ENCODE assay signal across 8 mouse cellular contexts in genomic region chr9:65020128-65020527, GRCm38 (mm10). TPM values are rescaled to one million over a fixed set of nuclear protein-coding genes. Genes with fewer than 3 reads are reported as not detected.
DNase-seq lines count a peak whose midpoint lies in the region; ATAC-seq and TF ChIP-seq lines count a peak whose summit lies in the region.

No protein-coding gene starts in this region.

- ATAC-seq in erythroblast, adult 5-6 weeks (replicated peaks; ENCODE audit: low FRiP score, poor library complexity, severe bottlenecking): no peak
- ATAC-seq in liver, embryonic 14.5 days (ENCODE audit: insufficient read depth): no peak
- ATAC-seq in granulocyte monocyte progenitor cell, adult 5-6 weeks (replicated peaks; ENCODE audit: poor library complexity, severe bottlenecking): no peak

- no peak for TF ChIP-seq CTCF in testis, adult 2 months (IDR thresholded peaks at IDR 0.05; ENCODE audit: control insufficient read depth, insufficient read depth, insufficient replicate concordance, low read depth, low read length)
- TF ChIP-seq CTCF in liver, embryonic 14.5 days (IDR thresholded peaks at IDR 0.05; ENCODE audit: low read depth): no peak

- no peak overlapping the region for H3K27ac ChIP-seq in testis, adult 2 months (ENCODE audit: control insufficient read depth, insufficient read depth, low read depth, low read length)
- peak overlapping the region; percentile 68 for H3K27ac ChIP-seq in liver, embryonic 14.5 days

- H3K4me2 ChIP-seq in liver, embryonic 14.5 days (ENCODE audit: low read depth): peak overlapping the region; percentile 97

- TF ChIP-seq EP300 in liver, embryonic 14.5 days (IDR thresholded peaks at IDR 0.05; ENCODE audit: low read depth): no peak

- peak overlapping the region; percentile 89 for H3K4me3 ChIP-seq in erythroblast, embryonic 14.5 days (replicated peaks)
- H3K4me3 ChIP-seq in testis, adult 2 months (ENCODE audit: control insufficient read depth, low read depth, low read length): peak overlapping the region; percentile 25; the same call in 1 of the 2 replicates
- H3K4me3 ChIP-seq in liver, embryonic 14.5 days (ENCODE audit: insufficient read depth in 1 of 2, low read depth in 2 of 2, low read length in 2 of 2): peak overlapping the region in 1 of 2 experiments; percentile 92; a peak in 2 of 4 replicates

- DNase-seq in testis, postnatal 14 days (ENCODE audit: low spot score): no peak
- DNase-seq in liver, embryonic 14.5 days (ENCODE audit: low read depth in 3 of 3, low spot score in 3 of 3): no peak
- no peak for DNase-seq in right cerebral cortex, adult 2 months (ENCODE audit: low spot score in 2 of 2)
- DNase-seq in frontal cortex, postnatal 10 days (ENCODE audit: low spot score in 2 of 2): no peak

- peaks cover 21% of the 10 kb centered on the region for H3K36me3 ChIP-seq in erythroblast, embryonic 14.5 days (ENCODE audit: control insufficient read depth)
- H3K36me3 ChIP-seq in testis, adult 2 months (ENCODE audit: control insufficient read depth, insufficient read depth, low read length): no peaks in the 10 kb centered on the region
- no peaks in the 10 kb centered on the region for H3K36me3 ChIP-seq in liver, embryonic 14.5 days (replicated peaks; ENCODE audit: control insufficient read depth, insufficient read depth, low read depth)

- 0 out of 2 replicates have a peak, but pooled peaks cover under 1% of the 10 kb centered on the region for H3K9me3 ChIP-seq in erythroblast, embryonic 14.5 days (ENCODE audit: control insufficient read depth, low read length)
- H3K9me3 ChIP-seq in liver, embryonic 14.5 days (ENCODE audit: control insufficient read depth, low read length): no peaks in the 10 kb centered on the region

- H3K4me1 ChIP-seq in erythroblast, embryonic 14.5 days (ENCODE audit: control insufficient read depth): peaks cover 75% of the 10 kb centered on the region
- H3K4me1 ChIP-seq in testis, adult 2 months (ENCODE audit: control insufficient read depth, insufficient read depth, low read length): peaks cover 10% of the 10 kb centered on the region
- peaks cover 37 to 49% of the 10 kb centered on the region in 2 experiments for H3K4me1 ChIP-seq in liver, embryonic 14.5 days (replicated peaks; ENCODE audit: control insufficient read depth in 2 of 2, insufficient read depth in 2 of 2, low read length in 1 of 2)

- no peak for TF ChIP-seq POLR2A in testis, adult 2 months (IDR thresholded peaks at IDR 0.05; ENCODE audit: control insufficient read depth, low read depth, low read length)

- no peaks in the 10 kb centered on the region for H3K27me3 ChIP-seq in erythroblast, embryonic 14.5 days (ENCODE audit: control insufficient read depth)
- no peaks in the 10 kb centered on the region for H3K27me3 ChIP-seq in testis, adult 2 months (ENCODE audit: control insufficient read depth, insufficient read depth, low read length)
- no peaks in the 10 kb centered on the region for H3K27me3 ChIP-seq in liver, embryonic 14.5 days (ENCODE audit: control insufficient read depth, insufficient read depth, low read length)

- H3K9ac ChIP-seq in liver, embryonic 14.5 days (replicated peaks): peak overlapping the region; percentile 51

- 43% methylated on average over 4 of the region's 4 CpGs for WGBS in liver, embryonic 14.5 days (ENCODE audit: insufficient replicate concordance)

RNA-seq across cellular contexts. Expression of gene Hacd3, which starts 1.4 kb away (rescaled TPM):
- polyA plus RNA-seq in erythroblast, embryonic 14.5 days (2012): 0.22 and 0.27 TPM in 2 replicates
- total RNA-seq in erythroblast, adult 5-6 weeks (2015; ENCODE audit: low replicate concordance): 6.1 and 18.3 TPM in 2 replicates
- total RNA-seq in erythroblast, adult 5-6 weeks (2017; ENCODE audit: low replicate concordance): 19.9 and 20.2 TPM in 2 replicates
- 19.2 and 22.3 TPM in 2 replicates for polyA plus RNA-seq in testis, adult 2 months (2012; rRNA removed)
- polyA plus RNA-seq in liver, embryonic 14.5 days (2012; rRNA removed): 17.9 and 22.9 TPM in 2 replicates
- polyA plus RNA-seq in liver, embryonic 14.5 days (2014; fragmentation: Nextera tagmentation; extraction: Ambion mirVana): 19.6 and 22.9 TPM in 2 replicates
- total RNA-seq in granulocyte monocyte progenitor cell, adult 5-6 weeks (2014; fragmentation: Nextera tagmentation): 26.9 and 30.3 TPM in 2 replicates
- total RNA-seq in granulocyte monocyte progenitor cell, adult 5-6 weeks (2017): 43.8 and 60.3 TPM in 2 replicates

RNA-seq across cellular contexts. Expression of gene Dpp8, which starts 12.1 kb away (rescaled TPM):
- 0.33 and 0.43 TPM in 2 replicates for polyA plus RNA-seq in erythroblast, embryonic 14.5 days (2012)
- total RNA-seq in erythroblast, adult 5-6 weeks (2015; ENCODE audit: low replicate concordance): 32.0 and 46.1 TPM in 2 replicates
- total RNA-seq in erythroblast, adult 5-6 weeks (2017; ENCODE audit: low replicate concordance): 62.7 and 69.0 TPM in 2 replicates
- 82.6 and 92.9 TPM in 2 replicates for polyA plus RNA-seq in testis, adult 2 months (2012; rRNA removed)
- polyA plus RNA-seq in liver, embryonic 14.5 days (2012; rRNA removed): 16.8 and 18.5 TPM in 2 replicates
- 11.7 and 13.6 TPM in 2 replicates for polyA plus RNA-seq in liver, embryonic 14.5 days (2014; fragmentation: Nextera tagmentation; extraction: Ambion mirVana)
- total RNA-seq in granulocyte monocyte progenitor cell, adult 5-6 weeks (2014; fragmentation: Nextera tagmentation): 78.6 and 82.8 TPM in 2 replicates
- total RNA-seq in granulocyte monocyte progenitor cell, adult 5-6 weeks (2017): 86.4 and 93.8 TPM in 2 replicates

RNA-seq across cellular contexts. Expression of gene Ints14, which starts 59.4 kb away (rescaled TPM):
- polyA plus RNA-seq in erythroblast, embryonic 14.5 days (2012): 3.3 and 3.8 TPM in 2 replicates
- total RNA-seq in erythroblast, adult 5-6 weeks (2015; ENCODE audit: low replicate concordance): 10.4 and 11.7 TPM in 2 replicates
- 7.5 and 7.8 TPM in 2 replicates for total RNA-seq in erythroblast, adult 5-6 weeks (2017; ENCODE audit: low replicate concordance)
- 17.1 and 19.9 TPM in 2 replicates for polyA plus RNA-seq in testis, adult 2 months (2012; rRNA removed)
- 13.7 and 14.8 TPM in 2 replicates for polyA plus RNA-seq in liver, embryonic 14.5 days (2012; rRNA removed)
- polyA plus RNA-seq in liver, embryonic 14.5 days (2014; fragmentation: Nextera tagmentation; extraction: Ambion mirVana): 23.3 and 28.1 TPM in 2 replicates
- total RNA-seq in granulocyte monocyte progenitor cell, adult 5-6 weeks (2014; fragmentation: Nextera tagmentation): 27.8 and 39.6 TPM in 2 replicates
- total RNA-seq in granulocyte monocyte progenitor cell, adult 5-6 weeks (2017): 29.8 and 32.1 TPM in 2 replicates

Comparison
In these comparisons a context has a peak if more than half of its experiments do, and no peak if none do; other contexts are left out.
1. RNA of gene Hacd3, which starts 1.4 kb away (polyA plus RNA-seq): 17.9 to 22.9 TPM in liver, embryonic 14.5 days and 19.2 to 22.3 TPM in testis, adult 2 months; 0.22 to 0.27 TPM in erythroblast, embryonic 14.5 days; every median in the first group is over 10 times any median in the second.